Mouse (Mus musculus): ENCODE results near the gene Cacna2d2.

- TF ChIP-seq CTCF (IDR thresholded peaks at IDR 0.05; ENCODE audit: control insufficient read depth, insufficient read depth, insufficient read length) = no peak
- no peak for TF ChIP-seq CEBPB (IDR thresholded peaks at IDR 0.05; ENCODE audit: low read depth)
- no peak for TF ChIP-seq MYOG (IDR thresholded peaks at IDR 0.05; ENCODE audit: control insufficient read depth, extremely low read depth, insufficient read length)
- TF ChIP-seq USF1 (IDR thresholded peaks at IDR 0.05; ENCODE audit: low read depth) = no peak
- TF ChIP-seq MAX (IDR thresholded peaks at IDR 0.05) = no peak
Observed at GRCm38 (mm10) chr9:107504662-107505537, 105.5 kb downstream of the Cacna2d2 start.
